Mouse (Mus musculus): ENCODE measurements around the gene Cpne9. TPM values are rescaled to one million over a fixed set of nuclear protein-coding genes. Genes with fewer than 3 reads are reported as not detected.

Gene Cpne9
- polyA plus RNA-seq, 1 experiment = 0.43 TPM

DNA sequence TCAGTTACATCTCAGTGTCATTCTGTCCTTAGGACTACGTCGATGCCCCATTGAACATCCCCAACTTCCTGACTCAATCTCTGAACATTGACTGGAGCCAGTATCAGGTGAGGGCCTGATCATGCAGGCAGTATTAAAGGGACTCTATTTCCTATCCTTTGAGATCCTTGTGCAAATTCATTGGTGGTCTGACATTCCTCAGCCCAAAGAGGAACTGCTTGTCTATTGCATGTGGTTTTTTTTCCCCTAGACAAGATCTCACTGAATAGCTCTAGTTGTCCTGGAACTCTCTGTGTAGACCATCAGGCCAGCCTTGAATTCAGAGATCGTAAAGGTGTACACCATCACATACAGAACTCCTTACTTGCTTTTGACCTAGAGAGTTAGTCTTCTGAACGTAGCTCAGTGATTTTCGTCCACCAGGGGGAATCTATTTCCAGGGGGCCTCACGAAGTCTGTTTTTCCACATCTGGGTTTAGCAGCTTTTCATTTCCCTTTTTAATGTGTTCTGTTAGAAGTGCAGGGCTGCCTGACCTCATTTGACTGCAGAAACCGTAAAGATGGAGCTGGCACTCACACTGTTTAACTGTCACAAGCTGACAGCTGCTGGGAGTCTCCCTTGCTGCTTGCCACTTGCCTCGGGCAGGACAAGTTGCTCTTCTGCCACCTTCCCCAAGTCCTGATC is 20.8 kb upstream of the Cpne9 start:
- Histone ChIP-seq H3K4me3 (replicated peaks) (no peak overlapping the region), H3K4me1 (no peaks in the 10 kb centered on the region), H3K9me3 (no peaks in the 10 kb centered on the region), H3K27me3 (replicated peaks) (no peaks in the 10 kb centered on the region), H3K36me3 (replicated peaks; ENCODE audit: low read length) (peaks cover 98% of the 10 kb centered on the region)
- TF ChIP-seq FLI1 (IDR thresholded peaks at IDR 0.05; ENCODE audit: low read length) (no peak), GATA1 (IDR thresholded peaks at IDR 0.05; ENCODE audit: borderline replicate concordance, low read length) (no peak)

DNA sequence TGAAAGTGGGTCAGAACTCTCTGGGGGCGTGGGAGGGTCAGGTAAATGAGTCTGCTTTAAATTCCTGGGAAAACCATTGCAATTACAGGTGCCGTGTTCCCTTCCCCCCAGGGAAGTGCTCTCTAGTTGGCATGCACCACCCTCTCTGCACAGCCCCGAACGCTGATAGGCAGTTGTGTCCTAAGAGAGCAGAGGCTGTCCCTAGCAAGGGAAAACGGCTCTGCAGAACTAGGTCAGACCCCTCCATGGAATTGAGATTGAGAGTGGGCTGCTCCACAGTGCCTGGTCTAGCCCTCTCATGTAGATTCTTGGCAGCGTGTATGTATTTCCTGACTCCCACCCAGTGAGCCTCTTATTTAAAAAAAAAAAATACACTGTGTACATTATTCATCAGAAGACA is 18.6 kb upstream of the Cpne9 start:
- no peak for TF ChIP-seq FLI1 (IDR thresholded peaks at IDR 0.05; ENCODE audit: low read length)
- TF ChIP-seq GATA1 (IDR thresholded peaks at IDR 0.05; ENCODE audit: borderline replicate concordance, low read length) = no peak
- no peaks in the 10 kb centered on the region for H3K27me3 ChIP-seq (replicated peaks)

DNA sequence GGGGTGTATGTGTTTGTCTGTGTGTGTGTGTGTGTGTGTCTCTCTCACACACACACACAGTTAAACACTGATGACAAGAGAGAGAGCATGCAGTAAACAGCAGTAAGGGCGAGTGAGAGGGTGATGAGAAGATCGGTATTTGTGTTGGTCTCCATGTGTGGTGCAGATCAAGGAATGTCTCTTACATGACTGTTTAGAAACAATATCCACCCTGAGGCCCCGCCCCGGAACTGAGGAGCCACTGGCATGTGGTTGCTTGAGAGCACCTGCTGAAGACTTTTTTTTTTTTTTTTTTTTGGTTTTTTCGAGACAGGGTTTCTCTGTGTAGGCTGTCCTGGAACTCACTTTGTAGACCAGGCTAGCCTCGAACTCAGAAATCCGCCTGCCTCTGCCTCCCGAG is 17.7 kb upstream of the Cpne9 start:
- Histone ChIP-seq H3K4me3 (replicated peaks) (no peak overlapping the region), H3K36me3 (replicated peaks; ENCODE audit: low read length) (peaks cover 99% of the 10 kb centered on the region), H3K4me1 (no peaks in the 10 kb centered on the region), H3K9me3 (no peaks in the 10 kb centered on the region), H3K27me3 (replicated peaks) (no peaks in the 10 kb centered on the region)
- TF ChIP-seq FLI1 (IDR thresholded peaks at IDR 0.05; ENCODE audit: low read length) (no peak), GATA1 (IDR thresholded peaks at IDR 0.05; ENCODE audit: borderline replicate concordance, low read length) (no peak)

More for the DNA sequence above, 18.6 kb upstream of the Cpne9 start:
- no peaks in the 10 kb centered on the region for H3K4me1 ChIP-seq
- peaks cover 99% of the 10 kb centered on the region for H3K36me3 ChIP-seq (replicated peaks; ENCODE audit: low read length)
- H3K9me3 ChIP-seq = no peaks in the 10 kb centered on the region
- no peak overlapping the region for H3K4me3 ChIP-seq (replicated peaks)

DNA sequence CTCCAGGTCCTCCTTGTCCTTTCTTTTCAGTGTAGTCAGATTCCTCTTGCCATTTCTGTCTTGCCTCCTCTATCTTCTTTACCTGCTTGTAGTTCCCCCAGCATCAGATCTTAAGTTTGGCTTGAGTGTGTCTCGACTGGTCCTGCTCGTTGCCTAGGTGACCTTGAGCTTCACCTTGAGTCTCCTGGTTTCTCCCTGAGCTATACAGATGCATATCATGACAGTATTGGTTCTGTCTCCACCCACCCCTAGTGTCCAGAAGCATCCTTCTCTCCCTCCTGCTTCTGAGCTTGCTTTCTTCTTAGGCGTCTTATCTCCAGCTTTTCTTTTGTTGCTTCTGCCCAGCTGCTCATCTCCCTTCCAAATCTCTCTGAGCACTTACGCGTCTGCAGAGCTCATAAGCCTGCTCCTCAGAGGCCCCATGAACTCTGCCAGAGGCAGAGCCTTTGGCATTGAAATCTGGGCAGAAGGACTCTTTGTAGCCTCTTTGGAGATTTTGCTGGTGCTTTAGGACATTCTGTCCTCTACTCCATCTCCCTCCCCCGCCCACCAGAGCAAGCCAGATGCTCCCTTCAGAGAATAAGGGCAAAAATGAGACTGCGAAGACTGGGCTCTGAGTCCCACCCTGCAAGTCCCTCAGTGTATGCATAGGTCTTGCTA is 15.0 kb upstream of the Cpne9 start:
- Histone ChIP-seq H3K4me1 (no peaks in the 10 kb centered on the region), H3K27me3 (replicated peaks) (no peaks in the 10 kb centered on the region), H3K9me3 (no peaks in the 10 kb centered on the region), H3K36me3 (replicated peaks; ENCODE audit: low read length) (peaks cover 99% of the 10 kb centered on the region), H3K4me3 (replicated peaks) (no peak overlapping the region)
- TF ChIP-seq FLI1 (IDR thresholded peaks at IDR 0.05; ENCODE audit: low read length) (no peak), GATA1 (IDR thresholded peaks at IDR 0.05; ENCODE audit: borderline replicate concordance, low read length) (no peak)

DNA sequence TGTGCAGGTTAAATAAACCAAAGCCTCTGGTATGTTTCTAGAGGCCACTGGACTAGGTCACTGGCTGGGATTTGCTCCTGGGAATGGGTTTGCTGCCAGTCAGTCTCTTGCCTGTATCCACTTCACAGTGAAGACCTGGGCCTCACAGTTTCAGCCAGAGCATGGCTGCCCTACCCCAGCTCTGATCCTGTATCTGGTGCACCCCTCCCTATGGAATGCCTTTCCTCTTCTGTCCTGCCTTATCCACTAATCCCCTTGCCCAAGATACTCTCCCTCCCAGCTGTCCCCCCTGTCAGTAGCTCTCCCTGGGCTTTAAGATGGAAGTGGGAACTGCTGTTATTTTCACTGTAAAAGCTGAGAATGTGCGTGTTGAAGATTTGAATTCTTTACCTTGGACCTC is 14.1 kb upstream of the Cpne9 start:
- Histone ChIP-seq H3K27me3 (replicated peaks) (no peaks in the 10 kb centered on the region), H3K36me3 (replicated peaks; ENCODE audit: low read length) (peaks cover 99% of the 10 kb centered on the region), H3K9me3 (no peaks in the 10 kb centered on the region), H3K4me3 (replicated peaks) (no peak overlapping the region), H3K4me1 (no peaks in the 10 kb centered on the region)
- TF ChIP-seq GATA1 (IDR thresholded peaks at IDR 0.05; ENCODE audit: borderline replicate concordance, low read length) (no peak), FLI1 (IDR thresholded peaks at IDR 0.05; ENCODE audit: low read length) (no peak)

DNA sequence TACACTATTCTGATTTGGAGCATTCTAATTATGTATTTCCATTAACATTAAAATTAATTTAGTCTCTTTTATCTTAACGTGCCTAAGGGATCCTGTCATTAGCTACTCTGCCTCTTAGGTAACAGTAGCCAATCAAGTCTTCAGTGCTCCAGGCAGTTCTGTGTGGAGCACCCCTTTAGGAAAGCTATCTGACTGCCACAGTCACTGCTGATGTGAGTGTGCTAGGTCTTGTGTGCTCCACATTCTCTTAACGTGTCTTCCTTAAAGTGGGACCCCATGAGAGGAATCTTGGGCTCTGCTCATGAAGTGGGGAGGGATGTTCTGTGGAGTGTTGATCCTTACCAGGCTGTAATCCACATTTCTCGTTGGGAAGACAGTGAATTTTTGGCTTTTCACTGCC is 9.7 kb upstream of the Cpne9 start:
- H3K4me1 ChIP-seq = no peaks in the 10 kb centered on the region
- no peaks in the 10 kb centered on the region for H3K27me3 ChIP-seq (replicated peaks)
- no peaks in the 10 kb centered on the region for H3K9me3 ChIP-seq
- H3K36me3 ChIP-seq (replicated peaks; ENCODE audit: low read length) = peaks cover 99% of the 10 kb centered on the region
- H3K4me3 ChIP-seq (replicated peaks) = no peak overlapping the region
- TF ChIP-seq FLI1 (IDR thresholded peaks at IDR 0.05; ENCODE audit: low read length) (no peak), GATA1 (IDR thresholded peaks at IDR 0.05; ENCODE audit: borderline replicate concordance, low read length) (no peak)

DNA sequence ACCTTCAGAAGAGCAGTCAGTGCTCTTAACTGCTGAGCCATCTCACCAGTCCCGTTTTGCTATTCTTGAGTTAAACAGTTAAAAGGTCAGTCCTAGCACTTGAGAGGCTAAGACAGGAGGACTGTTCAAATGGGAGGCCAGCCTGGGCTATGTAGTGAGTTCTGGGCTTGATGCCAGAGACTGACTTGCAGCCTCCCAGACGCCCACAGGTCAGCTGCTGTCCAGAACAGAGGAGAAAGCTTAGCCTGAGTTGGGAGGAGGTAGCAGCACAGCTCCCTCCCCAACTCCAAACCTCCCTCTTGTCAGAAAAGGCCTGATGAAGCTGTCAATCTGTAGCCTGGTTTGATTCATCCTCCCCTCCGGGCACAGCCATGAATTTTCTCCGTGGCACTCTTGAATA is 5.3 kb upstream of the Cpne9 start:
- no peaks in the 10 kb centered on the region for H3K9me3 ChIP-seq
- H3K4me3 ChIP-seq (replicated peaks) = no peak overlapping the region
- peaks cover under 1% of the 10 kb centered on the region; the same call in 1 of the 2 replicates for H3K4me1 ChIP-seq
- peaks cover 94% of the 10 kb centered on the region for H3K36me3 ChIP-seq (replicated peaks; ENCODE audit: low read length)
- H3K27me3 ChIP-seq (replicated peaks) = peaks cover 5% of the 10 kb centered on the region
- TF ChIP-seq FLI1 (IDR thresholded peaks at IDR 0.05; ENCODE audit: low read length) (no peak), GATA1 (IDR thresholded peaks at IDR 0.05; ENCODE audit: borderline replicate concordance, low read length) (no peak)

DNA sequence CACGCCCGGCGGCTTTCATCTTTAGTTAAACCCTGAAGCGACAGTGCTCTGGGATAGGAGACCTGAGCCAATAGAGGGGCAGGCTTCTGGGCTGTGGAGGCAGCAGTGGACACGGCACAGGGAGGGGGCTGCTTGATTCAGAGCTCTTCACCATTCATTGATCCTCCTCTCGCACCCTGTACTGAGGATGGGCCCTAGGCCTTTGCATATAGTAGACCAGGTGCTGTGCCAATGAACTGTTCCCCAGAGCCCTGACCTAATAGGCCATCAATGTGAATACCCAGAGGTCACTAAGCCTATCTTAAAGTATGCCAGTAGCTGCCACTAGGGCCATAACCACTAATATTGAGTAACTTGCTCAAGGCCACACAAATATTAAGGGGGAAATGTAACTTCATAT is 431 bp upstream of the Cpne9 start:
- Histone ChIP-seq H3K27me3 (replicated peaks) (peaks cover 38% of the 10 kb centered on the region), H3K4me3 (replicated peaks) (no peak overlapping the region), H3K36me3 (replicated peaks; ENCODE audit: low read length) (peaks cover 47% of the 10 kb centered on the region), H3K4me1 (peaks cover 26% of the 10 kb centered on the region), H3K9me3 (no peaks in the 10 kb centered on the region)
- TF ChIP-seq FLI1 (IDR thresholded peaks at IDR 0.05; ENCODE audit: low read length) = no peak
- no peak for TF ChIP-seq GATA1 (IDR thresholded peaks at IDR 0.05; ENCODE audit: borderline replicate concordance, low read length)

DNA sequence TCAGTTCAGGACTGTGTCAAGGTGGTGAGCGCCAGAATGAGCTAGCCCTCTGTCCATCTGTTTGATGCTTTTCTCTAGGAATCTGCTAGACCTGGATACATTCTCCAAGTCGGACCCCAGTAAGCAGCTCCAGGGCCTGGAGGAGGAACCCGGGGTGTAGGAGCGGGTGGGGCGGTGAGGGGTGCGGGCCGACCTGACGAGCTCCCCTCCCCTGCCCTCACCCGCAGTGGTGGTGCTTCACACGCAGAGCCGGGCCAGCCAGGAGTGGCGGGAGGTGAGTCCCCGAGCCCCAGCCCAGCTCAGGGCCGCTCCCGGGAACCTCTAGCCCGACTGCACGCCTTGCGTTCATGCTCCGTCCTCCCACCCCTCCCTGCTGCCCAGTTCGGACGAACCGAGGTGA is 862 bp downstream of the Cpne9 start:
- Histone ChIP-seq H3K36me3 (replicated peaks; ENCODE audit: low read length) (peaks cover 34% of the 10 kb centered on the region), H3K9me3 (no peaks in the 10 kb centered on the region), H3K4me1 (peaks cover 33% of the 10 kb centered on the region), H3K27me3 (replicated peaks) (peaks cover 47% of the 10 kb centered on the region), H3K4me3 (replicated peaks) (no peak overlapping the region)
- TF ChIP-seq GATA1 (IDR thresholded peaks at IDR 0.05; ENCODE audit: borderline replicate concordance, low read length) (no peak), FLI1 (IDR thresholded peaks at IDR 0.05; ENCODE audit: low read length) (no peak)

DNA sequence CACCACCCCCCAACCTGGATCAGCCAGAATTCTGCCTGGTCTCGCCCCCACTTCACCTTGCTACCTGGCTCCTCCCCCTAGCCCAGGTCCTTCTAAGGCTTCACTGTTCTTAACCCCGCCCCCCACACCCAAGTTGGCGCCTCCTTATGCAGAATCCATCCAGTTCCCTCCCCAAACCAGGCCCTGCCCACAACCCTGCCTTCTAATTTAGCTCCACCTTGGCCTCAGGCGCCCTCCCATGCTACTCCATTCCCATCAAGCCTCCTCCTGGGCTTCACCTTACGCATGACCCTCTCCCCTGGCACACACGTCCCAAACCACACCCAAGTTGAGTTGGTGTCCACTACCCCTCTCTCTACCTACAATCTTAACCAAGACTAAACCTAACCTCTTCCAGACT is 1.4 kb downstream of the Cpne9 start:
- H3K36me3 ChIP-seq (replicated peaks; ENCODE audit: low read length) = peaks cover 29% of the 10 kb centered on the region
- no peak overlapping the region for H3K4me3 ChIP-seq (replicated peaks)
- H3K4me1 ChIP-seq = peaks cover 33% of the 10 kb centered on the region
- TF ChIP-seq GATA1 (IDR thresholded peaks at IDR 0.05; ENCODE audit: borderline replicate concordance, low read length) = no peak
- no peak for TF ChIP-seq FLI1 (IDR thresholded peaks at IDR 0.05; ENCODE audit: low read length)
- peaks cover 51% of the 10 kb centered on the region for H3K27me3 ChIP-seq (replicated peaks)
- H3K9me3 ChIP-seq = no peaks in the 10 kb centered on the region

All from megakaryocyte, embryonic 14.5 days (primary cell).